ENCODE assay signal across 9 mouse cellular contexts in genomic region chr2:132113962-132114759, GRCm38 (mm10). TPM values are rescaled to one million over a fixed set of nuclear protein-coding genes. Genes with fewer than 3 reads are reported as not detected.
DNase-seq lines count a peak whose midpoint lies in the region; ATAC-seq and TF ChIP-seq lines count a peak whose summit lies in the region.
"Had no signal": no experiment of that assay in that cellular context is flagged by ENCODE, and none has a peak within 500 bp of the region (broad histone marks: within the 10 kb centered on the region; RNA-seq: fewer than 3 reads in every experiment).

No protein-coding gene starts in this region.

- no peaks in the 10 kb centered on the region for H3K36me3 ChIP-seq in hindbrain, embryonic 11.5 days (ENCODE audit: control insufficient read depth, insufficient read depth, low read length)
- 0 out of 2 replicates have a peak, but pooled peaks cover under 1% of the 10 kb centered on the region for H3K36me3 ChIP-seq in hindbrain, embryonic 10.5 days
- H3K36me3 ChIP-seq in limb, embryonic 14.5 days (ENCODE audit: control insufficient read depth, insufficient read depth, low read length), result no peaks in the 10 kb centered on the region
- H3K36me3 ChIP-seq: limb, embryonic 12.5 days had no signal

- no peak overlapping the region for H3K9ac ChIP-seq in hindbrain, embryonic 11.5 days (ENCODE audit: low read depth, low read length)
- H3K9ac ChIP-seq in limb, embryonic 14.5 days (ENCODE audit: low read depth, low read length, severe bottlenecking), result no peak overlapping the region
- H3K9ac ChIP-seq: limb, embryonic 12.5 days had no signal

- H3K4me2 ChIP-seq in hindbrain, embryonic 11.5 days (replicated peaks; ENCODE audit: low read depth, low read length), result no peak overlapping the region
- no peak overlapping the region for H3K4me2 ChIP-seq in limb, embryonic 14.5 days (replicated peaks; ENCODE audit: low read depth, low read length, severe bottlenecking)
- H3K4me2 ChIP-seq: limb, embryonic 12.5 days had no signal

- TF ChIP-seq CTCF in bone marrow macrophage, adult 2 months (IDR thresholded peaks at IDR 0.05; ENCODE audit: low read depth, low read length), result peak; percentile 45

- H3K27ac ChIP-seq in hindbrain, embryonic 11.5 days (ENCODE audit: low read depth, low read length), result no peak overlapping the region
- H3K27ac ChIP-seq in hindbrain, embryonic 10.5 days, result no peak overlapping the region
- H3K27ac ChIP-seq in bone marrow macrophage, adult 2 months (ENCODE audit: insufficient read depth, low read depth, low read length), result peak overlapping the region; percentile 90
- no peak overlapping the region for H3K27ac ChIP-seq in limb, embryonic 14.5 days (replicated peaks; ENCODE audit: low read depth, low read length)

- H3K9me3 ChIP-seq in hindbrain, embryonic 11.5 days (ENCODE audit: control insufficient read depth, low read length), result no peaks in the 10 kb centered on the region
- H3K9me3 ChIP-seq in hindbrain, embryonic 10.5 days, result no peaks in the 10 kb centered on the region
- no peaks in the 10 kb centered on the region for H3K9me3 ChIP-seq in limb, embryonic 14.5 days (ENCODE audit: control insufficient read depth, low read length)
- H3K9me3 ChIP-seq: limb, embryonic 12.5 days had no signal

- no peaks in the 10 kb centered on the region for H3K27me3 ChIP-seq in hindbrain, embryonic 11.5 days (ENCODE audit: control insufficient read depth, insufficient read depth, low read length)
- H3K27me3 ChIP-seq in hindbrain, embryonic 10.5 days (ENCODE audit: insufficient read depth, poor library complexity, severe bottlenecking), result no peaks in the 10 kb centered on the region
- H3K27me3 ChIP-seq in limb, embryonic 14.5 days (ENCODE audit: control insufficient read depth, insufficient read depth, low read length), result no peaks in the 10 kb centered on the region
- H3K27me3 ChIP-seq: limb, embryonic 12.5 days had no signal

- H3K4me3 ChIP-seq in hindbrain, embryonic 11.5 days (ENCODE audit: low read depth, low read length), result no peak overlapping the region
- H3K4me3 ChIP-seq in hindbrain, embryonic 10.5 days, result no peak overlapping the region
- peak overlapping the region; percentile 44 for H3K4me3 ChIP-seq in bone marrow macrophage, adult 2 months (ENCODE audit: insufficient read depth, low read length)
- H3K4me3 ChIP-seq in limb, embryonic 14.5 days (replicated peaks; ENCODE audit: low read length), result no peak overlapping the region
- H3K4me3 ChIP-seq: limb, embryonic 12.5 days had no signal

- no peak for TF ChIP-seq POLR2A in bone marrow macrophage, adult 2 months (IDR thresholded peaks at IDR 0.05; ENCODE audit: borderline replicate concordance, low read depth, low read length)
- no peak for TF ChIP-seq POLR2A in limb, embryonic 14.5 days (IDR thresholded peaks at IDR 0.05; ENCODE audit: borderline replicate concordance, extremely low read depth, insufficient read depth, insufficient read length)

- H3K4me1 ChIP-seq in hindbrain, embryonic 11.5 days (replicated peaks; ENCODE audit: control insufficient read depth, insufficient read depth, low read length), result no peaks in the 10 kb centered on the region
- no peaks in the 10 kb centered on the region for H3K4me1 ChIP-seq in hindbrain, embryonic 10.5 days (replicated peaks)
- peaks cover 54% of the 10 kb centered on the region for H3K4me1 ChIP-seq in bone marrow macrophage, adult 2 months (ENCODE audit: control insufficient read depth, insufficient read depth, low read length)
- H3K4me1 ChIP-seq in limb, embryonic 14.5 days (ENCODE audit: control insufficient read depth, insufficient read depth, low read length), result peaks cover 16% of the 10 kb centered on the region

- DNase-seq in hindbrain, embryonic 11.5 days (ENCODE audit: low spot score), result peak; percentile 63
- DNase-seq in hindbrain, embryonic 10.5 days (ENCODE audit: low spot score), result no peak
- peak; percentile 75 for DNase-seq in CD4-positive, CD25-positive, alpha-beta regulatory T cell, adult 2 months (ENCODE audit: low read depth, low spot score)
- peak; percentile 69 for DNase-seq in limb, embryonic 14.5 days (ENCODE audit: low spot score)
- no peak for DNase-seq in frontal cortex, postnatal 10 days (ENCODE audit: low spot score in 2 of 2)
- no peak for DNase-seq in left cerebral cortex, adult 11 months (ENCODE audit: low spot score)
- no peak for DNase-seq in ovary, adult 18-20 months (ENCODE audit: low spot score)

- WGBS in hindbrain, embryonic 11.5 days, result 65% methylated on average over 11 of the region's 11 CpGs
- WGBS in hindbrain, embryonic 10.5 days, result 60% methylated on average over 11 of the region's 11 CpGs
- WGBS in limb, embryonic 14.5 days, result 45% methylated on average over 11 of the region's 11 CpGs

- ATAC-seq in hindbrain, embryonic 11.5 days (ENCODE audit: low FRiP score), result no peak
- no peak for ATAC-seq in limb, embryonic 14.5 days (ENCODE audit: low FRiP score, low read depth)

RNA-seq across cellular contexts. Expression of gene Slc23a2, which starts 30.7 kb away (rescaled TPM):
- polyA plus RNA-seq in hindbrain, embryonic 11.5 days (2014; fragmentation: Nextera tagmentation; extraction: Ambion mirVana), result 11.4 and 14.6 TPM in 2 replicates
- 10.3 and 11.8 TPM in 2 replicates for polyA plus RNA-seq in hindbrain, embryonic 10.5 days (2016; fragmentation: Nextera tagmentation; extraction: Ambion mirVana)
- polyA plus RNA-seq in bone marrow macrophage, adult 2 months (2012; ENCODE audit: insufficient read depth, insufficient read length, missing spikeins), result 47.7 and 53.5 TPM in 2 replicates
- polyA plus RNA-seq in limb, embryonic 14.5 days (2012; rRNA removed), result 17.6 and 22.7 TPM in 2 replicates
- 15.6 and 19.9 TPM in 2 replicates for polyA plus RNA-seq in limb, embryonic 14.5 days (2014; fragmentation: Nextera tagmentation; extraction: Ambion mirVana)

Comparison
In these comparisons a context has a peak if more than half of its experiments do, and no peak if none do; other contexts are left out.
1. DNase-seq: peak in hindbrain, embryonic 11.5 days (single experiment), CD4-positive, CD25-positive, alpha-beta regulatory T cell, adult 2 months (single experiment) and limb, embryonic 14.5 days (single experiment); none in hindbrain, embryonic 10.5 days (single experiment), frontal cortex, postnatal 10 days (0 of 2), left cerebral cortex, adult 11 months (single experiment) and ovary, adult 18-20 months (single experiment).